Mouse (Mus musculus) midbrain, embryonic 10.5 days (tissue): Measurements from ENCODE around the gene Plk5. TPM values are rescaled to one million over a fixed set of nuclear protein-coding genes. Genes with fewer than 3 reads are reported as not detected.

Experiments
- microRNA-seq: library from miRNA; unstranded; fragments of <30 nt; microRNA quantifications from one replicate; pipeline ENCODE4, GENCODE M21; 2017
- polyA plus RNA-seq: library from polyadenylated mRNA; unstranded; fragments of >200 nt; fragmentation: Nextera tagmentation; extraction: Ambion mirVana; gene quantifications from 2 replicates; pipeline ENCODE4 v1.2.1, GENCODE M21; 2016

The Plk5 gene
- polyA plus RNA-seq, 1 experiment from 2014 or later, result 0.12 TPM

Small RNA genes within 50 kb of the gene (microRNA-seq; reads per million reads assigned to microRNA genes)
- gene Gm22721, result not detected

Other genes starting within 250 kb of the Plk5 start
- 18.0 and 19.7 TPM in 2 replicates for gene Stk11, start 240.7 kb upstream of the Plk5 start, polyA plus RNA-seq
- gene Atp5d, start 217.8 kb upstream of the Plk5 start, polyA plus RNA-seq, result 463 and 481 TPM in 2 replicates
- gene Cbarp, start 215.6 kb upstream of the Plk5 start, polyA plus RNA-seq, result 7.8 and 9.3 TPM in 2 replicates
- 17.8 and 19.7 TPM in 2 replicates for gene Midn, start 208.2 kb upstream of the Plk5 start, polyA plus RNA-seq
- 91.8 and 135 TPM in 2 replicates for gene Cirbp, start 190.5 kb upstream of the Plk5 start, polyA plus RNA-seq
- 10.6 and 11.2 TPM in 2 replicates for gene 1600002K03Rik, start 183.5 kb upstream of the Plk5 start, polyA plus RNA-seq
- 56.6 and 64.5 TPM in 2 replicates for gene Efna2, start 177.0 kb upstream of the Plk5 start, polyA plus RNA-seq
- 154 and 166 TPM in 2 replicates for gene Mum1, start 130.0 kb upstream of the Plk5 start, polyA plus RNA-seq
- 288 and 314 TPM in 2 replicates for gene Ndufs7, start 107.3 kb upstream of the Plk5 start, polyA plus RNA-seq
- 32.5 and 35.5 TPM in 2 replicates for gene Gamt, start 95.4 kb upstream of the Plk5 start, polyA plus RNA-seq
- 43.7 and 50.6 TPM in 2 replicates for gene Dazap1, start 95.0 kb upstream of the Plk5 start, polyA plus RNA-seq
- 889 and 1,053 TPM in 2 replicates for gene Rps15, start 64.0 kb upstream of the Plk5 start, polyA plus RNA-seq
- gene Apc2, start 60.5 kb upstream of the Plk5 start, polyA plus RNA-seq, result 28.3 and 61.6 TPM in 2 replicates
- 57.3 TPM in 2 replicates for gene 2310011J03Rik, start 35.9 kb upstream of the Plk5 start, polyA plus RNA-seq
- 3.3 and 4.2 TPM in 2 replicates for gene Pcsk4, start 27.0 kb upstream of the Plk5 start, polyA plus RNA-seq
- 9.1 and 11.5 TPM in 2 replicates for gene Reep6, start 26.5 kb upstream of the Plk5 start, polyA plus RNA-seq
- gene Adamtsl5, start 8.0 kb upstream of the Plk5 start, polyA plus RNA-seq, result 0.48 and 0.91 TPM in 2 replicates
- gene Mex3d, start 31.2 kb downstream of the Plk5 start, polyA plus RNA-seq, result 6.3 and 6.4 TPM in 2 replicates
- gene Mbd3, start 43.1 kb downstream of the Plk5 start, polyA plus RNA-seq, result 338 and 351 TPM in 2 replicates
- 610 and 635 TPM in 2 replicates for gene Uqcr11, start 50.4 kb downstream of the Plk5 start, polyA plus RNA-seq
- 190 and 191 TPM in 2 replicates for gene Tcf3, start 77.2 kb downstream of the Plk5 start, polyA plus RNA-seq
- 1.4 and 2.1 TPM in 2 replicates for gene Onecut3, start 138.4 kb downstream of the Plk5 start, polyA plus RNA-seq
- gene Atp8b3, start 182.7 kb downstream of the Plk5 start, polyA plus RNA-seq, result 0.41 and 0.79 TPM in 2 replicates
- gene Rexo1, start 205.1 kb downstream of the Plk5 start, polyA plus RNA-seq, result 31.6 and 35.3 TPM in 2 replicates
- gene Klf16, start 220.9 kb downstream of the Plk5 start, polyA plus RNA-seq, result 4.8 and 6.1 TPM in 2 replicates
- 86.8 and 87.3 TPM in 2 replicates for gene Abhd17a, start 233.9 kb downstream of the Plk5 start, polyA plus RNA-seq
- 91.0 and 94.1 TPM in 2 replicates for gene Scamp4, start 246.4 kb downstream of the Plk5 start, polyA plus RNA-seq
- 10.6 and 10.8 TPM in 2 replicates for gene Adat3, start 246.4 kb downstream of the Plk5 start, polyA plus RNA-seq
- gene Gm49322, start 249.6 kb downstream of the Plk5 start, polyA plus RNA-seq, result 5.6 and 6.4 TPM in 2 replicates